Mouse (Mus musculus): ENCODE measurements around the gene Klf17. TPM values are rescaled to one million over a fixed set of nuclear protein-coding genes. Genes with fewer than 3 reads are reported as not detected.
"Not testable (repeated sequence)": the region's sequence is repeated elsewhere in the genome, so short reads cannot be mapped to it uniquely, and the experiment has no call there.

Klf17 gene
- total and polyA plus RNA-seq, 3 experiments = not detected

DNA sequence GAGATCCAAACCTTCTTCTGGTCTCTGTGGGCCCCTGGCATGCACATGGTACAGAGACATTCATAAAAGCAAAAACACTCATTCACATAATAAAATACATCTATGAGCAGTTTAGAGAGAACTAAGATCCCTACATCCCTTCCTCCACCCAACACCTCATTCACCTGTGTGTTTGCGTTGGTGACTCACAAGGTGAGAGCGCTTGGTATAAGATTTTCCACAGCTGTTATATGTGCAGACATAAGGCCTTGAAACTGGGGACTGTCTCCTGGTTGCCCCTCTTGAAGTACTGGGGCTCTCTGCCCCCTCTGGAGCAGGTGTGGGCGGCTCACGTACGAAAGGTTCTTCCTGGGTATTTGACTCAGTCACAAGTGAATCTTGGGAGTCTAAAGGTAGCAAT lies 5.3 kb downstream of the Klf17 start:
- no peak for DNase-seq (ENCODE audit: low read depth, low spot score)
- TF ChIP-seq HCFC1 (IDR thresholded peaks at IDR 0.05; ENCODE audit: low read depth, low read length) = no peak
- no peak for TF ChIP-seq TBP (IDR thresholded peaks at IDR 0.05; ENCODE audit: low read depth, low read length)
- no peak for TF ChIP-seq SMC3 (IDR thresholded peaks at IDR 0.05; ENCODE audit: low read depth, low read length)
- TF ChIP-seq JUND (IDR thresholded peaks at IDR 0.05; ENCODE audit: low read depth, low read length) = no peak
- TF ChIP-seq CHD2 (IDR thresholded peaks at IDR 0.05; ENCODE audit: low read length) = no peak
- TF ChIP-seq CHD1 (IDR thresholded peaks at IDR 0.05; ENCODE audit: low read depth, low read length) = no peak
- TF ChIP-seq MYB (IDR thresholded peaks at IDR 0.05; ENCODE audit: low read depth, low read length) = no peak
- no peak for TF ChIP-seq EP300 (IDR thresholded peaks at IDR 0.05; ENCODE audit: low read depth in 1 of 2, low read length in 2 of 2)
- no peak for TF ChIP-seq MAFK (IDR thresholded peaks at IDR 0.05; ENCODE audit: borderline replicate concordance, low read depth, low read length)
- no peak for TF ChIP-seq ETS1 (IDR thresholded peaks at IDR 0.05; ENCODE audit: low read depth, low read length)
- TF ChIP-seq E2F4 (IDR thresholded peaks at IDR 0.05; ENCODE audit: borderline replicate concordance, low read depth, low read length) = no peak
- no peak for TF ChIP-seq NRF1 (IDR thresholded peaks at IDR 0.05; ENCODE audit: insufficient read depth, low read depth, low read length, poor library complexity, severe bottlenecking)
- no peak for TF ChIP-seq MAZ (IDR thresholded peaks at IDR 0.05; ENCODE audit: low read depth, low read length)
- TF ChIP-seq ZC3H11A (IDR thresholded peaks at IDR 0.05; ENCODE audit: low read depth, low read length) = no peak
- TF ChIP-seq MEF2A (IDR thresholded peaks at IDR 0.05; ENCODE audit: extremely low read depth, insufficient replicate concordance, low read depth, low read length, poor library complexity, severe bottlenecking) = no peak
- no peak for TF ChIP-seq ELF1 (IDR thresholded peaks at IDR 0.05; ENCODE audit: low read depth, low read length)
- no peak overlapping the region for H3K4me3 ChIP-seq (ENCODE audit: control insufficient read depth in 1 of 2, insufficient read depth in 1 of 2, low read depth in 2 of 2, low read length in 2 of 2)

DNA sequence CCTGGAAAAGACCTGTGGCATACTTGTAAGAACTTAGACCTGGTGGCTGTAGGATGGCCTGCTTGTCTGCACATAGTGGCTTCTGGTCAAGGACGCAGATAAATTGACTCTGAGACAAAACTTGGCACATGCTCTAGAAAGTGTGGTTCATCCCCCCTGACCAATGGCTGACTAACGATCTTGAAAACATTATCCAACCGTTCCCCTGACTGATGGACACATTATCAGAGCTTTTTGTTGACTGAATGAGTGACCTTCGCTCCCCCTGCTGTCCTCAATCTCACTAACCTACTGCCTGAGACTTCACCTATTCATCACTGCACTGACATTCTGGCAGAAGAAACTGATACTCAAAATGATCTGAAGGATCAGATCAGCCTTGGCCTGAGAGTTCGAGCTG lies 13.0 kb downstream of the Klf17 start:
- H3K4me3 ChIP-seq (ENCODE audit: control insufficient read depth in 1 of 2, insufficient read depth in 1 of 2, low read depth in 2 of 2, low read length in 2 of 2); DNase-seq (ENCODE audit: low read depth, low spot score); H3K9ac ChIP-seq (ENCODE audit: control insufficient read depth, low read depth, low read length, poor library complexity, severe bottlenecking); H3K9me3 ChIP-seq (replicated peaks; ENCODE audit: insufficient read depth, low read length); H3K27me3 ChIP-seq (ENCODE audit: control insufficient read depth in 1 of 2, insufficient read depth in 2 of 2, low read length in 2 of 2); H3K4me1 ChIP-seq (ENCODE audit: control insufficient read depth in 1 of 2, insufficient read depth in 2 of 2, low read length in 2 of 2); H3K79me2 ChIP-seq (ENCODE audit: control insufficient read depth, insufficient read depth, low read length, poor library complexity); H3K36me3 ChIP-seq (ENCODE audit: control insufficient read depth in 1 of 2, insufficient read depth in 2 of 2, low read length in 2 of 2); H3K27ac ChIP-seq (ENCODE audit: control insufficient read depth, low read depth, low read length): not testable (repeated sequence)

More for the DNA sequence above, 5.3 kb downstream of the Klf17 start:
- Histone ChIP-seq H3K27ac (ENCODE audit: control insufficient read depth, low read depth, low read length) (no peak overlapping the region), H3K4me1 (ENCODE audit: control insufficient read depth in 1 of 2, insufficient read depth in 2 of 2, low read length in 2 of 2) (no peaks in the 10 kb centered on the region), H3K9ac (ENCODE audit: control insufficient read depth, low read depth, low read length, poor library complexity, severe bottlenecking) (no peak overlapping the region), H3K79me2 (ENCODE audit: control insufficient read depth, insufficient read depth, low read length, poor library complexity) (no peaks in the 10 kb centered on the region), H3K27me3 (ENCODE audit: control insufficient read depth in 1 of 2, insufficient read depth in 2 of 2, low read length in 2 of 2) (peaks cover 0 to 5% of the 10 kb centered on the region in 2 experiments; a peak in 1 of 4 replicates), H3K36me3 (ENCODE audit: control insufficient read depth in 1 of 2, insufficient read depth in 2 of 2, low read length in 2 of 2) (no peaks in the 10 kb centered on the region), H3K9me3 (replicated peaks; ENCODE audit: insufficient read depth, low read length) (no peaks in the 10 kb centered on the region)
